Mouse (Mus musculus): ENCODE data around the gene Dnttip1. TPM values are rescaled to one million over a fixed set of nuclear protein-coding genes. Genes with fewer than 3 reads are reported as not detected.
"Not testable (repeated sequence)": the region's sequence is repeated elsewhere in the genome, so short reads cannot be mapped to it uniquely, and the experiment has no call there.

The Dnttip1 gene
- 10 to 100 TPM; 34.5 to 37.5 TPM for total RNA-seq (2021)
- long read RNA-seq, experiment 1, transcript Dnttip1-201 (13 exons, 1,664 nt) = major isoform, 70 of 89 reads
- long read RNA-seq, experiment 1, partial matches to known transcripts = 5 of 89 reads
- long read RNA-seq, experiment 1, other reads (novel, unspliced or antisense) = 14 of 89 reads
- long read RNA-seq, experiment 2, transcript Dnttip1-201 (13 exons, 1,664 nt) = major isoform, 47 of 65 reads
- long read RNA-seq, experiment 2, partial matches to known transcripts = 5 of 65 reads
- long read RNA-seq, experiment 2, other reads (novel, unspliced or antisense) = 13 of 65 reads

GRCm38 (mm10) chr2:164745843-164746479, at the start of gene Dnttip1, which contains the start of gene Wfdc3:
Gene Dnttip1 (plus strand): TSS chr2:164745983.
Gene Wfdc3 (minus strand): TSS chr2:164745931.
- DNase-seq (ENCODE audit: low spot score in 2 of 2) = peak; percentile 92 to 96

- no peak for DNase-seq (ENCODE audit: low spot score in 2 of 2)
These were observed 47.6 kb upstream of the Dnttip1 start, which contains the start of gene Spint4 for GRCm38 (mm10) chr2:164698201-164698600. Gene Spint4 (plus strand): TSS chr2:164698501.

- no peak for DNase-seq (ENCODE audit: low spot score in 2 of 2)
These were observed 44.8 kb upstream of the Dnttip1 start for GRCm38 (mm10) chr2:164700959-164701358.

GRCm38 (mm10) chr2:164701761-164702160, 44.0 kb upstream of the Dnttip1 start:
- no peak for DNase-seq (ENCODE audit: low spot score in 2 of 2)

DNA sequence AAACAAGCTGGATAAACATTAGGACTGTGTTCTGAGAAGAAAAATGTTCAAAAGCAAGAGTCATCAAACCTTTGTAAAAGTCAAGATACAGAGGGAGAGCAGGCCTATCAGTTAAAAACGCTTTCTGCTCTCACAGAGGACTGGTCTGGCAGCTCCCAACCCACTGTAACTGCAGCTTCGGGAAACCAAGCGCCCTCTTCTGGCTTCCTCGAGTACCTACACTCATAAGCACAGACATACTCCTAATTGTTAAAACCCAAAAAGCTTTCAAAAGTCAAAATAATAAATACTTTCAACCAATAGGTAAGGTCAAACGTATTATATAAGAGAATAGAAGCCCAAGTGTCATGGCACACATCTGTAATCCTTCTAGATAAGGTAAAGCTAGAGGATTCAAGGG, 41.5 kb upstream of the Dnttip1 start:
- DNase-seq (ENCODE audit: low spot score in 2 of 2) = no peak

DNA sequence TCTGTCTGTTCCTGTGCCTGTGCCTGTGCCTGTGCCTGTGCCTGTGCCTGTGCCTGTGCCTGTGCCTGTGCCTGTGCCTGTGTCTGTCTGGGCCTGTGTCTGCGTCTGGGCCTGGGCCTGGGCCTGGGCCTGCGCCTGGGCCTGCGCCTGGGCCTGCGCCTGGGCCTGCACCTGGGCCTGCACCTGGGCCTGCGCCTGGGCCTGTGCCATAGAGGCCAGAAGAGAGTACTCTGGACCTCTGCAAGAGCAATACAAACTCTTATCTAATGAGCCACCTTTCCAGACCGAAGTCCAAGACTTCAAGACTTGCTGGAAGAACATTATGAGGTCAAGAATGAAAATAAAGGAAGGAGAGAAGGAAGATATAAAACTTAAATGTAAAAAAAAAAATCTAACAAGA, 40.5 kb upstream of the Dnttip1 start:
- DNase-seq (ENCODE audit: low spot score in 2 of 2) = no peak

DNA sequence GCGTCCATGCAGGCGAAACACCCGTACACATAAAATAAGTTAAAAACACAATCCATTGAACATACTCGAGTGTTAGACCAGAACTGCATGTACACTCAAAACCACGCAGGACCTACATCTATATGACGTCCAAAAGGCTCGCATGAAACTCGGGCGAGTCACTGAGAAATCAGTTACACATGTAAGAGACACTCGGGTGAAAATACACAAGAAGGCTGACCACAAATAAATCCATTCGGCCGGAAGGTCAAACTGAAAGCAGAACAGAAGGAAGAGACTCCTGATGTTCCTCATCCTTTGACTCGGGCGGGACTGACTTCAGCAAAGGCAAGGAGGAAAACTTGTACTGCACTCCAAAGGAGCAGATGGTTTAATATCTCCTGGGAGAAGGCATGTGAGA, 39.8 kb upstream of the Dnttip1 start:
- no peak for DNase-seq (ENCODE audit: low spot score in 2 of 2)

- no peak for DNase-seq (ENCODE audit: low spot score in 2 of 2)
These were observed 30.8 kb upstream of the Dnttip1 start, which contains the start of gene Spint5 for GRCm38 (mm10) chr2:164715005-164715404. Gene Spint5 (plus strand): TSS chr2:164715305.

DNA sequence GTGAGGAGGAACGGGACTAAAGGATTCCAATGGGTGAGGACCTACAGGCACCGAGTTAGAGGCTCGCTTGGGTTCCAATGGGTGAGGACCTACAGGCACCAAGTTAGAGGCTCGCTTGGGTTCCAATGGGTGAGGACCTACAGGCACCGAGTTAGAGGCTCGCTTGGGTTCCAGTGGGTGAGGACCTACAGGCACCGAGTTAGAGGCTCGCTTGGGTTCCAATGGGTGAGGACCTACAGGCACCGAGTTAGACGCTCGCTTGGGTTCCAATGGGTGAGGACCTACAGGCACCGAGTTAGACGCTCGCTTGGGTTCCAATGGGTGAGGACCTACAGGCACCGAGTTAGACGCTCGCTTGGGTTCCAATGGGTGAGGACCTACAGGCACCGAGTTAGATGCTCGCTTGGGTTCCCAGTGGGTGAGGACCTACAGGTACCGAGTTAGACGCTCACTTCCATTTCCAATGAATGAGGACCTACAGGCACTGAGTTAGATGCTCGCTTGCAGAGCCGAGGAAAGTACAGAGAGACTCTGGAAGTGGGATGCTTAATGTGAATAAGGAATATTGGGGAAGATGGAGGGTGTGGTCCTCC, 29.5 kb upstream of the Dnttip1 start:
- DNase-seq (ENCODE audit: low spot score in 2 of 2) = not testable (repeated sequence)

GRCm38 (mm10) chr2:164723276-164723675, 22.5 kb upstream of the Dnttip1 start:
- no peak for DNase-seq (ENCODE audit: low spot score in 2 of 2)

DNA sequence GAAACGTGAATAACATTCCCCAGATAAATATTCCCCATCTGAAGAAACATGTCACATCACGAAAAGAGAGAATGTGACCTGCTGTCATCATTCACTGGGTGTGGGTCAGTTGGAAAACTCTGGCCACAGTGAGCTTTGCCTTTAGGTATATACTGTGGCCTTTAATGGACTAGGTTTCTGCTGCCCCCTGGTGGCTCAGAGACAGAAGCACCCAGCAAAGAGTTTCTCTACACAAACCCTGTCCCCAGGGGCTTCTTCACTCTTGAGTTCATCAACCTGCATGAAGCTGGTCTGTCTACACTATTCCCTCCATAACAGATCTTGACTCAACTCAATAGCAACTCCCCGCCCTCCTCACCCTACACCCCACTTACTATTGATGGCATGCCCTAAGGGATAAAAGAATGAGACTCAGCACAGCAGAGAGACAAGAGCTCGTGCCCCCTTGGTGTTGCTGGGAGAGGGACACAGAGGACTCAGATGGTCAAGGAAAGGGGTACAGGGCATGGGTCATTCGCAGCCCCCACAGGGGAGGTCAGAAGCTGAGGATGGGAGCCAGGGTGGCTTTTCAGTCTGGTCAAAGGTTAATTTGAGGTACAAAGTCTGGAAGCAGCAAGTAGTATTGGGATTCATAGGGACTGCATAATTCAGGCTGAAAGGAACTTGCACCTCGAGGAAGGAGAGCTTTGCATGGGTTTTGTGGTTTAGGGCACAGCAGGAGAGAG, 19.7 kb upstream of the Dnttip1 start:
- DNase-seq (ENCODE audit: low spot score in 2 of 2) = peak; percentile 65 to 68

DNA sequence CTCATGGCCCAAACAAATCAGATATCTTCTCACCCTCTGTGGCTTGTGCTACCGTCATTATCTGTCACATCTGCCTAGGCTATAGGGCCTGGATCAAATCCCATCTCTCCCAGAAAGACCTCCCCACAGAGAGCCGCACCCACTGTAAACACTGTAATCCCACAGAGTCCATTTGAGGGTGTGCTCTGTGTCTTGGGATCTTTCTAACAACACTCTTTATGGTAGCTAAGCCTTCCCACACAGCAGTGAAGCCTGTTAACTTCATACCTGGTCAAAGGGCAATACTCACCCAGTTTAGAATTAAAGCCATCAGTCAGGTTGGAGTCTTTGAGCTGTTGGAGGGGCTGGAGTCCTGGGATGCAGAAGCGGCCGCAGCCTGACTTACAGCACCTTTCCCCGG, 14.1 kb upstream of the Dnttip1 start:
- no peak for DNase-seq (ENCODE audit: low spot score in 2 of 2)

DNA sequence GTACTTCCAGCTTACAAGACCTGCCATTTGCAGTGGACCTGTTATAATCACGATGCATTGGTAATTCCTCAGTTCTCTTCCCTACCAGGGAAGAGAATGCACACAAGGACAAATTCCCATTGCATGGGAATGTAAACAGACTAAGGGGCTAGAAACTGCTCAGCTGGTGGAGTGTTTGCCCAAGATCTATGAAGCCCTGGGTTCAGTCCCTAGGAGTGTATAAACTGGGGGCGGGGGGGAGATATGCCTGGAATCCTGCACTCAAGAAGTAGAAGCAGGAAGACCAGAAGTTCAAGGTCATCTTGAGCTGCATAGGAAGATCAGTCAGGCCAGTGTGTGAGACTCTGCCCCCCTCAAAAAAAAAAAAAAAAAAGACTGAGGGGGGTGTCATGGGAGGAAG, 12.5 kb upstream of the Dnttip1 start:
- no peak for DNase-seq (ENCODE audit: low spot score in 2 of 2)

DNA sequence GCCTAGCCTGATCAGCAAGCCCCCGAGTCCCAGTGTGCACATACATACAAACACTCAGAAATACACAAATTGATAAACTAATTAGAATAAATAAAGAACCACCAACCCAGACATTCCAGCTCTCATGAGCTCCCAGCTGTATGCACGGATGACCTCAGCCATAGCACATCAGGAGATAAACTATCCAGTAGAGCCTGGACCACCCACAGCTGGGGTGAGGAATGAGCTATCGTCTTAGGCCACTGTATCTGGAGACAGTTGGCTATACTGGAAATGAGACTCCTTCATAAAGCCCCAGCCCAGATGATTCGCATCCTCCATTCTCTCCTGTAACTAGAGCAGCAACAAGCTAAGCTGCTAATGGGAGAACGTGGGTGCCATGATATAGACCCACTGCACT, 10.9 kb upstream of the Dnttip1 start:
- no peak for DNase-seq (ENCODE audit: low spot score in 2 of 2)

- no peak for DNase-seq (ENCODE audit: low spot score in 2 of 2)
These were observed 10.3 kb upstream of the Dnttip1 start for GRCm38 (mm10) chr2:164735446-164735845.

DNA sequence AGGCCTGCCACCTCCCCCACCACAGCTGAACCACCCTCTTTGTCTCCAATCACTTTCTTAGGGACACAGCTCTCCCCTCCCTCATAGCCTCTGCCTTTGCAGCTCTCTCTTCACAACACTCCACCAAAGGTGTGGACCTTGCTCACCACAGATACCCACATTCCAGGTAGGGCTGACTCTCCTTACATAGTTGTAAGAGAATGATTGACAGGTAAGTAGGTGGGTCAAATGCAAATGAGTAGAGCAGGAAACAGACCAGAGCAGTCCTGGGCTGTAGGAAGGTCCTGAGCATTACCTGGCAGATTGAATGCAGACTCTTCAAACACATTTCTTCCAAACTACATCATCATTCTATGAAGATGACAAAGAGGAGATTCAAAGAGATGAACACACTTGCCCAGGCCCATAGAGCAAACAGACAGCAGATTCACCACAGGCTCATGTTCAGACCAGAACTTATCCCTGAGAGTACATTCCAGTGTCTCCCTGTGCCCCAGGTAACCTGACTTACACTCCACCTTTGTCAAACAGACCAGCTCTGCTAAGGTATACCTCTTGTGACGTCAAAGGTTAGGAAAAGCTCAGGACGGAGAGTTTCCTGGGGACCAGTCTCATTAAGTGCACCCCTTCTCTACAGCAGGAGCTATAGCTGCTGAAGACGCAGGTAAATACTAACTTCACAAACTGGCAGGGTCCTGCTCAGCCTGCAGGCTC, 8.2 kb upstream of the Dnttip1 start:
- no peak for DNase-seq (ENCODE audit: low spot score in 2 of 2)

GRCm38 (mm10) chr2:164739876-164740275, 5.9 kb upstream of the Dnttip1 start:
- DNase-seq (ENCODE audit: low spot score in 2 of 2) = no peak

- no peak for DNase-seq (ENCODE audit: low spot score in 2 of 2)
These were observed 796 bp upstream of the Dnttip1 start for GRCm38 (mm10) chr2:164744987-164745386.

GRCm38 (mm10) chr2:164746693-164747092, 910 bp downstream of the Dnttip1 start:
- no peak for DNase-seq (ENCODE audit: low spot score in 2 of 2)

GRCm38 (mm10) chr2:164748191-164748590, 2.4 kb downstream of the Dnttip1 start:
- DNase-seq (ENCODE audit: low spot score in 2 of 2) = no peak

GRCm38 (mm10) chr2:164748991-164749390, 3.2 kb downstream of the Dnttip1 start:
- no peak for DNase-seq (ENCODE audit: low spot score in 2 of 2)

All from left cerebral cortex, adult 18-20 months (tissue).